Mouse (Mus musculus): Measurements from ENCODE around the gene 1700029P11Rik. TPM values are rescaled to one million over a fixed set of nuclear protein-coding genes. Genes with fewer than 3 reads are reported as not detected.

The 1700029P11Rik gene
- polyA plus RNA-seq, 1 experiment from 2014 or later = not detected

GRCm38 (mm10) chr15:82027726-82028125, 47.4 kb downstream of the 1700029P11Rik start:
- ATAC-seq (replicated peaks; ENCODE audit: low FRiP score, low TSS enrichment, low read depth) = no peak
- 77% methylated on average over 7 of the region's 7 CpGs for WGBS
- peaks cover 91% of the 10 kb centered on the region for H3K36me3 ChIP-seq (ENCODE audit: control insufficient read depth, insufficient read depth, low read length)

More at GRCm38 (mm10) chr15:82027726-82028125, 47.4 kb downstream of the 1700029P11Rik start:
- H3K4me3 ChIP-seq (ENCODE audit: low read depth, low read length) = no peak overlapping the region
- no peak overlapping the region for H3K9ac ChIP-seq (ENCODE audit: low read length)
- H3K4me1 ChIP-seq (replicated peaks; ENCODE audit: control insufficient read depth, insufficient read depth, low read length) = no peaks in the 10 kb centered on the region
- H3K9me3 ChIP-seq (ENCODE audit: control insufficient read depth, low read length) = 0 out of 2 replicates have a peak, but pooled peaks cover 3% of the 10 kb centered on the region
- H3K27ac ChIP-seq (ENCODE audit: low read depth) = no peak overlapping the region
- DNase-seq (ENCODE audit: low spot score) = no peak
- H3K4me2 ChIP-seq (ENCODE audit: low read length) = no peak overlapping the region
- no peaks in the 10 kb centered on the region for H3K27me3 ChIP-seq (replicated peaks; ENCODE audit: control insufficient read depth, insufficient read depth, low read length)

Other genes with a start within 250 kb of the 1700029P11Rik start
- 30.9 and 31.2 TPM in 2 replicates for gene Zc3h7b, start 235.5 kb upstream of the 1700029P11Rik start, polyA plus RNA-seq (2014; fragmentation: Nextera tagmentation; extraction: Ambion mirVana)
- gene Rangap1, start 235.0 kb upstream of the 1700029P11Rik start, polyA plus RNA-seq (2014; fragmentation: Nextera tagmentation; extraction: Ambion mirVana) = 106 and 113 TPM in 2 replicates
- 17.7 and 21.0 TPM in 2 replicates for gene Tef, start 178.1 kb upstream of the 1700029P11Rik start, polyA plus RNA-seq (2014; fragmentation: Nextera tagmentation; extraction: Ambion mirVana)
- 23.0 TPM in 2 replicates for gene Tob2, start 121.7 kb upstream of the 1700029P11Rik start, polyA plus RNA-seq (2014; fragmentation: Nextera tagmentation; extraction: Ambion mirVana)
- gene Phf5a, start 108.6 kb upstream of the 1700029P11Rik start, polyA plus RNA-seq (2014; fragmentation: Nextera tagmentation; extraction: Ambion mirVana) = 179 and 194 TPM in 2 replicates
- gene Aco2, start 108.2 kb upstream of the 1700029P11Rik start, polyA plus RNA-seq (2014; fragmentation: Nextera tagmentation; extraction: Ambion mirVana) = 171 and 178 TPM in 2 replicates
- 75.4 and 79.5 TPM in 2 replicates for gene Polr3h, start 54.3 kb upstream of the 1700029P11Rik start, polyA plus RNA-seq (2014; fragmentation: Nextera tagmentation; extraction: Ambion mirVana)
- gene Csdc2, start 43.8 kb upstream of the 1700029P11Rik start, polyA plus RNA-seq (2014; fragmentation: Nextera tagmentation; extraction: Ambion mirVana) = 16.0 and 19.4 TPM in 2 replicates
- 25.8 and 26.6 TPM in 2 replicates for gene Pmm1, start 19.6 kb upstream of the 1700029P11Rik start, polyA plus RNA-seq (2014; fragmentation: Nextera tagmentation; extraction: Ambion mirVana)
- gene Xrcc6, start 7.3 kb downstream of the 1700029P11Rik start, polyA plus RNA-seq (2014; fragmentation: Nextera tagmentation; extraction: Ambion mirVana) = 87.0 and 96.7 TPM in 2 replicates
- gene Desi1, start 53.3 kb downstream of the 1700029P11Rik start, polyA plus RNA-seq (2014; fragmentation: Nextera tagmentation; extraction: Ambion mirVana) = 24.0 and 26.7 TPM in 2 replicates
- gene Snu13, start 67.1 kb downstream of the 1700029P11Rik start, polyA plus RNA-seq (2014; fragmentation: Nextera tagmentation; extraction: Ambion mirVana) = 301 and 329 TPM in 2 replicates
- gene 4930407I10Rik, start 78.6 kb downstream of the 1700029P11Rik start, polyA plus RNA-seq (2014; fragmentation: Nextera tagmentation; extraction: Ambion mirVana) = not detected in 2 replicates
- not detected in 2 replicates for gene Mei1, start 89.5 kb downstream of the 1700029P11Rik start, polyA plus RNA-seq (2014; fragmentation: Nextera tagmentation; extraction: Ambion mirVana)
- gene Ccdc134, start 147.4 kb downstream of the 1700029P11Rik start, polyA plus RNA-seq (2014; fragmentation: Nextera tagmentation; extraction: Ambion mirVana) = 14.2 and 15.3 TPM in 2 replicates
- gene Srebf2, start 166.6 kb downstream of the 1700029P11Rik start, polyA plus RNA-seq (2014; fragmentation: Nextera tagmentation; extraction: Ambion mirVana) = 136 and 144 TPM in 2 replicates
- gene Shisa8, start 232.3 kb downstream of the 1700029P11Rik start, polyA plus RNA-seq (2014; fragmentation: Nextera tagmentation; extraction: Ambion mirVana) = 0.15 TPM in 2 replicates
- gene Tnfrsf13c, start 243.8 kb downstream of the 1700029P11Rik start, polyA plus RNA-seq (2014; fragmentation: Nextera tagmentation; extraction: Ambion mirVana) = 0.11 and 0.15 TPM in 2 replicates